Mouse (Mus musculus) ES-Bruce4 (cell line): Measurements from ENCODE around the gene Atp6v1b1.

Source experiments
- CTCF ChIP-seq: IDR thresholded peaks from one replicate; pipeline ENCODE4 v1.8.1; 2011; ENCODE audit warnings: low read depth, low read length
- POLR2A ChIP-seq: IDR thresholded peaks from one replicate; pipeline ENCODE4 v1.8.1; 2011; ENCODE audit warnings: low read length; ENCODE audit not compliant: insufficient read depth

GRCm38 (mm10) chr6:83714221-83715123, 28.3 kb upstream of the Atp6v1b1 start:
- TF ChIP-seq CTCF (no peak), POLR2A (no peak)
